10 mouse cellular contexts compared by ENCODE assay signal in the genomic region with DNA sequence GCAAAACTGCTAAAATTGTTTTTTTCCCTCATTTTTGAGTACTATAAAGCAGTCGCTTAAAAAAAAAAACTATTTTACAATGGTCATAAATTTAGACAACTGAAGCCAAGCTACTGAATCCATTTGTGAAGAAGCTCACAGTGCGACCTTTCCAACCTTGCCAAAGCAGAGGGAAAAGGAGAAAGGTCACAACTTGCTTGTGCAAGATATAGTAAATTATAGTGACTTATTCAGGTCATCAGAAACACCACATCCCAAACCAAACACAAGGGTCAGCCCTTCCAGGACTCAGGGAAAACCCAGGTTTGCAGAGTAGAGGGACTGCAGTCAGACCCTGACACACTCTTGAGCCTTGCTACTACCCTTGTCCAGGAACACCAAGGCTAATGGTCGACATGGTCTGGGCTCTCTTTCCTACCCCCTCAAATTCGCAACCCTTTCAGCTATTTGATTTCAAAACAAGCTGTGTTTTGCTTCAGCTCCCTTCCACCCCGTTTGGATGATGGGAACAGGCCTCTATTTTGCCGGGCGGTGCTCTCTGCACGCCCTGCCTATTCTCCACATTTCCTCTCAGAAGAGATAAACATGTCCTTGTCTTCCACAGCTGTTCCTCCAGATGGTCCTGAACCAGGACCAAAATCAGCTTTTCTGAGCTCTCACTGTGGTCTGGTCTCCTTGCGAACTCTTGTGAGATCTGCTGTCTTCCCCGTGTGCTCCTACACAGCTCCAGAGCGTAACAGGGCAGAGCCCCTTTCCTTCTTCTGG.
DNase-seq lines count a peak whose midpoint lies in the region; ATAC-seq lines count a peak whose summit lies in the region.
"Had no signal": no experiment of that assay in that cellular context is flagged by ENCODE, and none has a peak within 500 bp of the region (broad histone marks: within the 10 kb centered on the region; RNA-seq: fewer than 3 reads in every experiment).

No protein-coding gene starts in this region.

- H3K27me3 ChIP-seq in neural tube, embryonic 15.5 days (replicated peaks) = no peaks in the 10 kb centered on the region
- no peaks in the 10 kb centered on the region for H3K27me3 ChIP-seq in midbrain, embryonic 14.5 days (ENCODE audit: control insufficient read depth, insufficient read depth, low read length)
- H3K27me3 ChIP-seq: embryonic facial prominence, embryonic 15.5 days; limb, embryonic 13.5 days had no signal

- DNase-seq in layer of hippocampus, adult 11-12 months (ENCODE audit: low spot score) = peak; percentile 45
- no peak for DNase-seq in layer of hippocampus, adult 9-10 months (ENCODE audit: low spot score)
- DNase-seq in heart, postnatal 25 days (ENCODE audit: low spot score) = peak; percentile 47
- DNase-seq in layer of hippocampus, adult 9-11 months = peak; percentile 64
- DNase-seq in thymus, postnatal 4 days = no peak
- no peak for DNase-seq in midbrain, embryonic 14.5 days
- no peak for DNase-seq in cerebellum, postnatal 4 days (ENCODE audit: low spot score in 2 of 2)

- H3K4me3 ChIP-seq in neural tube, embryonic 15.5 days (replicated peaks) = no peak overlapping the region
- no peak overlapping the region for H3K4me3 ChIP-seq in midbrain, embryonic 14.5 days (replicated peaks; ENCODE audit: low read depth, low read length)
- H3K4me3 ChIP-seq: embryonic facial prominence, embryonic 15.5 days; limb, embryonic 13.5 days had no signal

- no peaks in the 10 kb centered on the region for H3K9me3 ChIP-seq in neural tube, embryonic 15.5 days (replicated peaks)
- no peaks in the 10 kb centered on the region for H3K9me3 ChIP-seq in midbrain, embryonic 14.5 days (ENCODE audit: control insufficient read depth, low read length)
- H3K9me3 ChIP-seq: embryonic facial prominence, embryonic 15.5 days; limb, embryonic 13.5 days had no signal

- 79% methylated on average over 11 of the region's 11 CpGs for WGBS in neural tube, embryonic 15.5 days
- 81% methylated on average over 11 of the region's 11 CpGs for whole genome bisulfite sequencing in midbrain, embryonic 14.5 days

- no peaks in the 10 kb centered on the region for H3K36me3 ChIP-seq in neural tube, embryonic 15.5 days
- no peaks in the 10 kb centered on the region for H3K36me3 ChIP-seq in midbrain, embryonic 14.5 days (ENCODE audit: control insufficient read depth, insufficient read depth, low read length)
- H3K36me3 ChIP-seq: embryonic facial prominence, embryonic 15.5 days; limb, embryonic 13.5 days had no signal

- intact Hi-C loops in heart, postnatal 25 days (cut with DNase I) = no loop called here

- no peak overlapping the region for H3K4me2 ChIP-seq in neural tube, embryonic 15.5 days
- H3K4me2 ChIP-seq in midbrain, embryonic 14.5 days (ENCODE audit: low read length) = no peak overlapping the region
- H3K4me2 ChIP-seq: embryonic facial prominence, embryonic 15.5 days; limb, embryonic 13.5 days had no signal

- no peak overlapping the region for H3K9ac ChIP-seq in neural tube, embryonic 15.5 days (replicated peaks)
- H3K9ac ChIP-seq in midbrain, embryonic 14.5 days (replicated peaks; ENCODE audit: low read length) = no peak overlapping the region
- H3K9ac ChIP-seq: embryonic facial prominence, embryonic 15.5 days; limb, embryonic 13.5 days had no signal

- no peak for ATAC-seq in neural tube, embryonic 15.5 days (ENCODE audit: low FRiP score)
- ATAC-seq in midbrain, embryonic 14.5 days (ENCODE audit: low FRiP score, low TSS enrichment) = no peak

- peaks cover 22% of the 10 kb centered on the region for H3K4me1 ChIP-seq in neural tube, embryonic 15.5 days
- no peaks in the 10 kb centered on the region for H3K4me1 ChIP-seq in midbrain, embryonic 14.5 days (ENCODE audit: control insufficient read depth, insufficient read depth, low read length)

- 0 out of 2 replicates have a peak overlapping the region, but pooled peaks have one; percentile 3 for H3K27ac ChIP-seq in neural tube, embryonic 15.5 days (replicated peaks)
- no peak overlapping the region for H3K27ac ChIP-seq in midbrain, embryonic 14.5 days (replicated peaks; ENCODE audit: low read depth, low read length)
- H3K27ac ChIP-seq: embryonic facial prominence, embryonic 15.5 days; limb, embryonic 13.5 days had no signal

Comparison
In these comparisons a context has a peak if more than half of its experiments do, and no peak if none do; other contexts are left out.
1. DNase-seq: peak in layer of hippocampus, adult 11-12 months (single experiment), heart, postnatal 25 days (single experiment) and layer of hippocampus, adult 9-11 months (single experiment); none in layer of hippocampus, adult 9-10 months (single experiment), thymus, postnatal 4 days (single experiment), midbrain, embryonic 14.5 days (single experiment) and cerebellum, postnatal 4 days (0 of 2).